Mouse (Mus musculus): ENCODE data around the gene Gpatch2.

The Gpatch2 gene

DNA sequence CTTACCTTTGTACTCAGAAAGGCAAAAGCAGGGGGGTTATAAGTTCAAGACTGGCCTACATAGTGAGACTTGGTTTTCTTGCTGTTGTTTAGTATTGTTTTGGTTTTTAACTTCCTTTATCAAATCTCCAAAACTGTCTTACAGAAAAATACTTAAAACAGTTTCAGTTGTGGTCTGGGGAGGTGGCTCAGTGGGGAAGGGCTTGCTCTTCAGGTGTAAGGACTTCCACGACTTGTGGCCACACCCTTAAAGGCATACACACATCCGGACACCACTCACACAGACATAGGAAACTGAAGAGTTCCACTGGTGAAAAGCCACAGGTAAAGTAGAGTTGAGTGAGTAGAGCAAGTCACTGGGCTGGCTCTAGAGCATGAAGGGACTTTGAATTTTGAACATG lies 93.2 kb downstream of the Gpatch2 start:
- DNase-seq, result no peak

- DNase-seq, result no peak
These were observed 95.8 kb downstream of the Gpatch2 start for GRCm38 (mm10) chr1:187311122-187311521.

DNA sequence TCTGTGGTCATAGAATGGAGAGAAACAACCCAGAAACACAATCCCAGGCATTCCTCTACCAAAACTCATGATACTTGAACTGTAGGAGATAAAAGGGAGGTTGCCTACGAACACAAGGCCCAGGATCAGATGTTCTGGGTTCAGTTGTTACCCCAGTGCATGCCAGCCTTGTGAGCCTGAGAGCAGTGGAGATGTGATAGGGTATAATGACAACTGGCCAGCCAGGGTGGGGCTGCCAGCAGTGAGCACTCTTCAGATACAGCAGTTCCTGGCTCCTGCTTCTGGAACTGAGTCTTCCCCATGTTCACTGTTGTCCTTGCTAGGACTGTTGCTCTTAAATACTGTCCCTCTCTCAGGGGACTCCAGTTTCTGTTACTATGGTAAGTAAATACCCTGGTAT lies 98.0 kb downstream of the Gpatch2 start:
- DNase-seq, result no peak

DNA sequence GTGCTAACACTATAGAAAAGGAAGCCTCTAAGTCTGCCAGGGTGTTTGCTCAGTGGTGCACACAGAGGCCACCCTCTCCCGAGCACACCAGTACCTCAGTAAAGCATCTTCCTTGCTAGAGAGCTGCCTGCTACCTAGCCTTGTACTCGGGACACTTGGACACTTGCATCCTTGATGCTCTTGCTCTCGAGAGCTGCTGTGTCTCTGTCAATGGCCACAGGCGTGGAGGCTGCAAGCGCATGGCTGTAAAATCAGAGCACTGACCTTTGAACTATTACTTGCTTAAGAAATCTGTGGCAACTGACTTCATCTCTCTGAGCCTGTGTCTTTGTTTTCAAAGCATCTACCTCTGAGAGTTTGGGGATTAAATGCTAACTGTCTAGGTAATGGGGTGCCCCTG lies 98.5 kb downstream of the Gpatch2 start:
- DNase-seq, result no peak

DNA sequence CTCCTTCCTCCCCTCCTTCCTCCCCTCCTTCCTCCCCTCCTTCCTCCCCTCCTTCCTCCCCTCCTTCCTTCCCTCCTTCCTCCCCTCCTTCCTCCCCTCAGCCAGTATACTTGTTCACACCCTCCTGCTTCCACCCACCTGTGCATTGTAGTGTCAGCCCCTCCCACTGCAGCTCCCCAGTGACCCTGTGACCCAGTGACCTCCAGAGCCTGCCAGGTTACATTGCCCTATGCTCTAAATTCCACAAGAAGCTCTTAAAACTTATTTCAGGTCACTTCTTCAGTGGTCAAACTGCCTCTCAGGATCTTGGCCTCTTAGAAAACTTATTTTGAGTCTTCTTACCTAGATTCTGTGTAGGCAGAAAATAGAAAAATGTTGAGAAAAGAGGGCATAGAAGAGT lies 99.2 kb downstream of the Gpatch2 start:
- no peak for DNase-seq

- no peak for DNase-seq
These were observed 100.5 kb downstream of the Gpatch2 start for GRCm38 (mm10) chr1:187315821-187316220.

DNA sequence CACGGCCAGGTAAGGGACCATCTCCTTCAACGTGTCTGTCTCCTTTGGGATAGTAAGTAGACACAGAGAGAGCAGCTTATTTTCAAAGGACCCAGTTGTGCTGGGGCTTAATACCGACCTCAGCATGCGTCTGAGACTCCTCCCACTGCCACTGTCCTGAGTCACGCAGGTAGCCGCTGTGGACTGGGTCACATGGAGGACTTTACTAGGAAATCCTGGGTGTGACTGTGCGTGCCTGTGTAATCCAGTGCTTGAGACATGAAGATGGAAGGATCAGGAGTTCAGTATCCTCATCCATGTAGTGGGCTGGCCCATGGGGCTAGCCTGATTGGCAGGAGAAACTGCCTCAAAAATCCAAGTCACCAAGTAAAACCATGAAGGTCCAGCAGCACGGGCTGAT lies 101.2 kb downstream of the Gpatch2 start:
- DNase-seq, result no peak

GRCm38 (mm10) chr1:187321814-187322213 lies 106.5 kb downstream of the Gpatch2 start:
- no peak for DNase-seq

DNA sequence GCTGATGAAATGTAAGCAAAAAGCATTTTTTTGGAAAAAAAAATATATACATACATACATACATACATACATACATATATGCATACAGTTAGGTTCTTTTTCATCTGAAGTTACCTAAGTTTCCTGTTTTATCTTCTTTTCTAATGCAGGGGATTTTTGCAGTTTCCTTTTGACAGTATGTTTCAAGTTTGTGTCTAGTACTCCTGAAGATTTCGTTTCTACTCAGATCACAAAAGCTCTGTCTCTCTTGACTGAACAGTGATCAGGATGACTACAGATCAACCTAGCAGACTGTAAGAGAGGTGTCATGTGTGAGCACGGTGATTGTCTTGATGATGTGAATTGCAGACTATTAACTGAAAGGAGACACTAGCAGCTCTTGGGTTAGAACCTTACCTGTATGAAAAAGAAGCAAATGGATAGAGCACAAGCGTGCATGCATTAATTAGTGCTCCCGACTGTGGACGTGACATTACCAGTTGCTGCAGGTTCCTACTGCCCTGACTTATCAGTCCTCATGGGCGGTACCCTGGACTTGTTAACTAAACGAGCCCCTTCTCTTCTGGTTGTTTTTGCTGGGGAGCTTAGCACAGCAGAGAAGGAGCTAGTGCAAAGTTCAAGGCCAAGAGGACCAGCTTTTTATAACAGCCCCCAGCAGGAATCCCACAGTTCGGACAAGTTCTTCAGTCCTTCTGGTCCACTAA lies 107.3 kb downstream of the Gpatch2 start:
- no peak for DNase-seq

GRCm38 (mm10) chr1:187323209-187323589 lies 107.9 kb downstream of the Gpatch2 start:
- no peak for DNase-seq

GRCm38 (mm10) chr1:187342551-187342950 lies 127.2 kb downstream of the Gpatch2 start:
- peak; percentile 45 for DNase-seq

- DNase-seq, result no peak
These were observed 129.8 kb downstream of the Gpatch2 start for GRCm38 (mm10) chr1:187345156-187345555.

DNA sequence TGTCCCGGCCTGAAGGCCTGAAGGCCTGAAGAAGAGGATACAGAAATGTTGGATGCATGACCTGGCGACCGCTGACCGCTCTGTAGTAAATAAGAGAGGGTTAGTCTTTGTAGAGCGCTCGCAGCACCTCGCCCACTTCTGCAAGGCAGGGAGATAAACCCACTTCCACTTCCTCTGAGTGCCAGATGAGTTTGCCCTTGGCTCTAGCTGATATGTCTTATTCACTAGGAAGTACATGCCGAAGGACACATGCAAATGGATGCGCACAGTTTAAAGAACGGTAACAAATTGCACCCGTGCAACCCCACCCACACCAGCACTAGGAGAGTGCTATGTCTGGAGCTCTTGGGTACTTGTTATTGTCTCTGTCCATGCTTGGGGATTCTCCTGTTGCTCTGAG lies 131.6 kb downstream of the Gpatch2 start:
- DNase-seq, result no peak

- no peak for DNase-seq
These were observed 132.3 kb downstream of the Gpatch2 start for GRCm38 (mm10) chr1:187347606-187348005.

- no peak for DNase-seq
These were observed 132.9 kb downstream of the Gpatch2 start for GRCm38 (mm10) chr1:187348053-187348820.

- DNase-seq, result no peak
These were observed 133.6 kb downstream of the Gpatch2 start for GRCm38 (mm10) chr1:187348859-187349258.

- peak; percentile 29 for DNase-seq
These were observed 140.9 kb downstream of the Gpatch2 start for GRCm38 (mm10) chr1:187356169-187356568.

GRCm38 (mm10) chr1:187356904-187357303 lies 141.6 kb downstream of the Gpatch2 start:
- DNase-seq, result no peak

DNA sequence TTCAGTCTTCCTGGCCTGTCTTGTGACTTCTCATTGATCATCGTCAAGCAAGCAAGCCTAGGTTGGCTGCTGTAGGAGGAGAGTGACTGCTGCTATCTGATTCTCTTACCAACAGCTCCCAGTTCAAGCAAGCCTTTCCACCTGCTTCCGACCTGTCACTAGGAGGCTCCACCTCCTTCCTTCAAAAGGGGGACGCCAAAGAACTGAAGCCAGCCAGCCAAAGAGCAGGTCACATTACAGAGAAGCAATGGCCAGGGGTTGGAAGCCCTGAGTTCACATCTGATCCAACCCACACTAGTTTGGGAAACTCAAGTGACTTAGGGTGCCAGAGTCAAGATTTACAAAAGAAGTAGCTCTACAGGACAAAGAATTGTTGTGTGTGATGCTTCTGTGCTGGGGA lies 144.9 kb downstream of the Gpatch2 start:
- no peak for DNase-seq

DNA sequence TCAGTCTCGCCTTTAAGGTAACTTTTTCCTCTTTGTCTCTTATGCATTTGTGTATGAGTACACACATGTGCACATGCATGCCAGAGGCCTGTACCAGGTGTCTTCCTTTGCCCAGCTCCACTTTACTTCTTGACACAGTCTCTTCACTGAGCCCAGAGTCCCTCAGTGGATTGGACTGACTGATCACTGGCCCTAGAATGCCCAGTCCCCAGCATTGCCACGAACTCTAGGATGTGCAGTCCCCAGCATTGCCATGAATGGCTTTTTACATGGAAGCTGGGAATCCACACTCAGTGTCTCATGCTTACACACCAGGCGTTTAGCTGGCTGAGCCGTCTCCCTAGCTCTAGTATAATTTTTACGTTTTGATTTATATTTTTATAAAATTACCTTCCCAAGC lies 147.2 kb downstream of the Gpatch2 start:
- no peak for DNase-seq

DNA sequence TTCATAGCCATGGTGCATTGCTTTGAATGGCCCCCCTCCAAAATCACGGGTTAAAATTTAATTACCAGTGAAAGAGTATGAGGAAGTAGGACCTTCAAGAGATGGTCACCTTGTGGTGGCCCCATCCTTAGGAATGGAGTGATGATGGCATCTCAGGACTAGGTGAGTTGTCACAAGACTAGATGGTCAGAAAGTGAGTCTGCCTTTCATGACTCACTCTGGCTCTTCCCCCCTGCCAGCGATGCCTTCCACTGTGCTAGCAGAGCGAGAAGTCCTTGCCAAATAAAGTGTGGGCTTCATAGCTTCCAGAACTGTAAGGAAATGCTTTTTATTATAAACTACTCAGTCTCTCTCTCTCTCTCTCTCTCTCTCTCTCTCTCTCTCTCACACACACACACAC lies 150.1 kb downstream of the Gpatch2 start:
- no peak for DNase-seq

DNA sequence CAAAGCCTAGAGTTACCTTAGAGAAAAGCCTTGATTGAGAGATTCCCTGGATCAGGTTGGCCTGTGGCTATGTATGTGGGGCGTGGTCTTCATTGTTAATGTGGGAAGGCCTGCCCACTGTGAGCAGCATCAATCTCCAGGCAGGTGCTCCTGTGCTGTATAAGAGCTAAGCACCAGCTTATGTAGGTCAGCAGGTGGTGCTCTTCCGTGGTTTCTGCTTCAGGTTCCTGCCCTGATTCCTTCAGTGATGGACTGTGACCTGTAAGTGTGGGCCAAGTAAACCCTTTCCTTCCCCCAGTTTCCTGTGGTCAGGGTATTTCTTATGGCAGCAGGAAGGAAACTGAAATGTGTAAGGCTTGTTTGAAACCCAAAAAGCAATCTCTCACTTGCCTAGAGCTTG lies 151.5 kb downstream of the Gpatch2 start:
- no peak for DNase-seq

- DNase-seq, result no peak
These were observed 153.7 kb downstream of the Gpatch2 start for GRCm38 (mm10) chr1:187369049-187369448.

DNA sequence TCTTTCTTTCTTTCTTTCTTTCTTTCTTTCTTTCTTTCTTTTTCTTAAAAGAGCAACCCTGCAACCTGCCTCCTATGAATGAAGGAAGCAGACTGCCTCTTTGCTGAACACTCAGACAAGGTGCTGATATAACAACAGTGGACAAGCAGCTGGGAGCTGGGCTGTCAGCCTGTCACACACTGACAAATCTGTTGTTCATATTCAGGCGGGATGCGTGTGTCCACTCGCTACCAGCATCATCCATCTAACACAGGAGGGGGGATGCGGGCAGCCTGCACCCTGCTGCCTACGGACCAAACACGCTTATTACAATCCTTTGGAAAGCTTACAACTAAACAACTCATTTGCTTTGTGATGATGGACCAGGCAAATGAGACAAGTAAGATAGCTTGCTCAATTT lies 158.2 kb downstream of the Gpatch2 start:
- DNase-seq, result no peak

DNA sequence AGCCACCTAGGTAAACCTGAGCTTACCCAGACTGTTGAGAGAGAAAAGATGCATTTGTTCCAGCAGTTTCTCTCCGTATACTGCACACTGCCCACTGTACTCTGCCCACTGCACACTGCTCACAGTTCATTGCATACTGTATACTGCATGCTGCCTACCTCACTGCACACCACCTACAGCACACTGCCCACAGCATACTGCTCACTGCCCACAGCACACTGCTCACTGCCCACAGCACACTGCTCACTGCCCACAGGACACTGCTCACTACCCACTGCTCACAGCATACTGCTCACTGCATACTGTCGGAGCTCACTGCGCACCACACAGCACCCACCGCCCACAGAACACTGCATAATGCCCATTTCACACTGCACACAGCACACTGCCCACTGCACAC lies 159.1 kb downstream of the Gpatch2 start:
- DNase-seq, result no peak

Measured in embryo, embryonic 11 days (tissue).